Mouse (Mus musculus): ENCODE results near the gene Fpr3.
"Not testable (repeated sequence)": the region's sequence is repeated elsewhere in the genome, so short reads cannot be mapped to it uniquely, and the experiment has no call there.

The Fpr3 gene

DNA sequence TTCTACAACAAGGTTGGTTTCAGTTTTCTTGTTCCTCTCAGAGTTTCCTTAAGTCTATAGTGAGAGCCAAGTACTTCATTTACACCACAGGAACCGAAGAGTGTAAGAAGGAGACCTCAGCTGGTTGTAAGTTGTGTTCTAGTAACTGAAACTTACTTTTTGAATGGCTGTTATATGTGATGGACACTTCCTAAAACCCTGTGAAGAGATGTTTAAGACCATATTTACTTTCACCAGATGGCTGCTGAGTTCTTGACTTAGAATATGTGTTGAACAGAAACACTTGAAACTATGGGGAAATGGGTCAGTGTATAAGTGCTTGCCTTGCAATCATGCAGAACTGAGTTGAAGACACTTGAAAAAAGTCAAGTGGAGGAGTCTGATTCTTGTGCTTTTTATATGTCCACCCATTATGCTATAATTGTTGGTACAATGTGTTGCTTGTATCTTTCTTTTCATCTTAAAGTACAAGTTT is at the start of gene Fpr3, which contains the start of gene Fpr2:
TSS of gene Fpr3 (plus strand) at position 79 of the 475 bp plus-strand sequence.
TSS of gene Fpr2 (plus strand) at position 51 of the 475 bp plus-strand sequence.
- DNase-seq (ENCODE audit: low read depth) = no peak

DNA sequence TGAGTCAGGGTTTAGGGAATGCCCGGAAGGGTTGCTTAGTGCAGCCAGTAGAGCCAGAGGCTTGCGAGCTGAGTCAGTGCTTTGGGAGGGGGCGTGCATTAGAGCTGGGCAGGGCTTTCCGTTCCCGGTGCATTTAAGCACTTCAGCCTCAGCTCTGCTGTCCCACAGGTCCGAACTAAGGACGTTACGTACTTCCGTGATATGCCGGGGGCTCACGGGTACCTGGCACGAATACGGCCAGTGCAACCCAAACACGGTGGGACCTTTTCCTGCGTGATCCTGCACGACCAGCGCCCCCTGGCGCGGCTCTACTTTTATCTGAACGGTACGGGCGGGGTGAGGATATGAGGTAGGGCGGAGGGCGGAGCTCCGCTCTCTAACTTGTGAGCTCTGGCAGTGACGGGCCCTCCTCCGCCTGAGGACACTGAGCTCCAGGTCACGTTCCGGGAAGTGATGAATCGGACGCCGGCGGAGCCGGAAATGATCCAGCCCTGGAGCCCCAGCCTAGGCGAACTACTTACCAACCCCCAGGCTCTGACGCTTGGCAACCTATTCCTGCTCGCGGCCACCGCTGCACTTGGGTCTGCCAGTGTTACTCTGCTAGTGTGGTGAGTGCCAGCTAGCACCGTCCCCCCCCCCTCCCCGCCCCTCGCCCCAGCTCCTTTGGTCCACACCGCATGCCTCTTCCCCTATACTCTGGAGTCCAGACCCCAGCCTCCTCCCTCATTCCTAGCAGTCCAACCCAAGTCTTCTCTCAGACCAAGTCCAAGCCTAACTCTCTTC is 49.5 kb upstream of the Fpr3 start:
- DNase-seq (ENCODE audit: low read depth) = peak; percentile 91

DNA sequence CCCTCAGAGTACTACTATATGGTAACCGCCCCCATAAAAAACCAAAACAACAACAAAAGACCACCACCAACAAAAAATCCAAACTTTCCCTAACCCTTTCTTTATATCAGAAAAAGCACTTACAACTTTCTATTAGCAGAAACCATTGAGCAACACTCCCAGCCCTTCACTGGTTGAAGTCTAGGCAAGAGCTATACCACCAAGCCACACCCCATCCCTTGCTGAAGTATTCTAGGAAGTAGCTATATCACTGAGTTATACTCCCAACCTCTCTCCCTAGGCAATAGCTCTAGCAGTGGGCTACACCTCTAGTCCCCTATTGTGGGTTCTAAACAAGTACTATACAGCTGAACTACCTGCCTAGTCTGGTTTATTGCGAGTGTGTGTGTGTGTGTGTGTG is 48.4 kb upstream of the Fpr3 start:
- DNase-seq (ENCODE audit: low read depth) = no peak

DNA sequence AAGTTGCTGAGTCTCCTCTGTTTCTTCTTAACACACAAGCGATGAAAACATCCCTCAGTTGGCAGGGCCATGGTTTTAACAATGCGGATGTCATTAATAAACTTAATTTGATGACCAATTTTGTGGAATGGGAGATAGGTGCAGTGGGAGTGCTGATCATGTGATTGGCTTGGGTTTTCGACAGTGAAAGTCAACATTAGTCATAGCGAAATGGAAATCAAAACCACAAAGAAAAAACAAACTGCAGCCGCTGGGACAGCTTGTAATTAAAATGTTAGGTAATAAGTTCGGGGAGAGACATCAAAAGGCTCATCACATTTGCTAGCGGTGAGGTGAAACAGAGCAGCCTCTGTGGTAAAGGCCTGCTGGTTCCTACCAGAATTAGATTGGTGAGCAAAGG is 46.9 kb upstream of the Fpr3 start:
- DNase-seq (ENCODE audit: low read depth) = peak; percentile 41

- DNase-seq (ENCODE audit: low read depth) = no peak
Observed at GRCm38 (mm10) chr17:17843534-17844261, 44.0 kb upstream of the Fpr3 start.

DNA sequence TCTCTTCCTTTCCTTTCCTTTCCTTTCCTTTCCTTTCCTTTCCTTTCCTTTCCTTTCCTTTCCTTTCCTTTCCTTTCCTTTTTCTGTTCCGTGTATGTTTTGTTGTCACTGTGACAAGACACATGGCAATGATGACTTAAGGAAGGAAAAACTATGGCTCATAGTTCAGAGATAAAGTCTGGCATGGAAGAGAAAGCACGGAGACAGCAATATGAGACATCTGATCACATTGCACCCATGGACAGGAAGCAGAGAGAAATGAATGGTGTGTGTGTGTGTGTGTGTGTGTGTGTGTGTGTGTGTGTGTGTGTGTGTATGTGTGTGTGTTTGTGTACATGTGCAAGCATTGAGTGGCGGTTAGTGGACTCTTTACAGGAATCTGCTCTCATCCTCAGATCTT is 43.0 kb upstream of the Fpr3 start:
- DNase-seq (ENCODE audit: low read depth) = not testable (repeated sequence)

DNA sequence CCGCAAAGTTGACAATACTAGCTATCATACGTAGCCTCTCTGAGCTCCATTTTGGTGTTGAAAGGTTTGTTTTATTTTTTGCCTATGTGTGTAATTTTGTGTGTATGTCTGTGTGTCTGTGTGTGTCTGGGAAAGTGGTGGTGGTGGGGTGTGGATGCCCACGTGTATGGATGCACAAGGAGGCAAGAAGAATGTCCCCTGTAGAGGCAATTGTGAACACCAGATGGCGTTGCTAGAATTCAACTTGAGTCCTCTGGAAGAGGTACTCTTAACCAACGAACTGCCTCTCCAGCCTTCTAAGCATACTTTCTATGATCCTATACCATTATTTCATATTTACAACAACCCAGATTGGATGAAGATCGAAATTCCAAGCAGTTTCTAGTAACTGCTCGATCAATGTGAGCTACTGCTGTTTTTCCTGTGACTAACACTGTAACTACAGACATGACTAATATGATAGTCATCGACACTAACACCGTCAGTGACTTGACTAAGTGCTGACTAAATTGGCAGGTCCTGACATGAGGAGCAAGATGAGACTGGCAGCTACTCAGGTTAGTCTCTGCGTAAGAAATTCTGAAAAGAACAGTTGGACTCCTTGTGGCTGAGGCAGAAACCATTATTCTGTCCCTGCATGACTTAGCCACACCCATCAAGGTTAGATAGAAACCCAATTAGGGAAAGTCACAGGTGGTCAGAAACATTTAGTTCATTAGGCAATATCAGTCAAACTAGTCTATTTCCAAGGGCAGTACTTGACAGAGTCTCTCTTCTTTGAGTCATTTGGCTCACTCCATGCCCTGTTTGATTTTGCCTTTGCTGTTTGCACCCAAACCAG is 42.2 kb upstream of the Fpr3 start:
- peak; percentile 33 for DNase-seq (ENCODE audit: low read depth)

DNA sequence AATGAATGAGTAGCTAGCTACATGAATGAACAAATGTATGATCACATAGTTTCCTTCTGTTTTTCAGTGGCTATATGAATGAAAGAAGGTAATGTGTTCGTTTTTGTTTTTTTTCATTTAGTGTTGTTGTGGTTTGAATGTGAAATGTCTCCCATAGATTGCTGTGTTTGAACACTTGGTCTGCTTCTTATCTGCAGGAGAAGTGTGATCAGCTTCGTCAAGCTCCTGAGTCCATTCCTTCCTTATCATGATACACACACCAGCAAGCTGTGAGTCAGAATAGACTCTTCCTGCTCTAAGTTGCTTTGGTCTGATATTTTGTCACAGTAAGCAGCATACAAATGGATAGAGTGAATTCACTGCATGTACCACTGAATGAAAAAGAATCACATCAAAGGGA is 38.7 kb upstream of the Fpr3 start:
- no peak for DNase-seq (ENCODE audit: low read depth)

DNA sequence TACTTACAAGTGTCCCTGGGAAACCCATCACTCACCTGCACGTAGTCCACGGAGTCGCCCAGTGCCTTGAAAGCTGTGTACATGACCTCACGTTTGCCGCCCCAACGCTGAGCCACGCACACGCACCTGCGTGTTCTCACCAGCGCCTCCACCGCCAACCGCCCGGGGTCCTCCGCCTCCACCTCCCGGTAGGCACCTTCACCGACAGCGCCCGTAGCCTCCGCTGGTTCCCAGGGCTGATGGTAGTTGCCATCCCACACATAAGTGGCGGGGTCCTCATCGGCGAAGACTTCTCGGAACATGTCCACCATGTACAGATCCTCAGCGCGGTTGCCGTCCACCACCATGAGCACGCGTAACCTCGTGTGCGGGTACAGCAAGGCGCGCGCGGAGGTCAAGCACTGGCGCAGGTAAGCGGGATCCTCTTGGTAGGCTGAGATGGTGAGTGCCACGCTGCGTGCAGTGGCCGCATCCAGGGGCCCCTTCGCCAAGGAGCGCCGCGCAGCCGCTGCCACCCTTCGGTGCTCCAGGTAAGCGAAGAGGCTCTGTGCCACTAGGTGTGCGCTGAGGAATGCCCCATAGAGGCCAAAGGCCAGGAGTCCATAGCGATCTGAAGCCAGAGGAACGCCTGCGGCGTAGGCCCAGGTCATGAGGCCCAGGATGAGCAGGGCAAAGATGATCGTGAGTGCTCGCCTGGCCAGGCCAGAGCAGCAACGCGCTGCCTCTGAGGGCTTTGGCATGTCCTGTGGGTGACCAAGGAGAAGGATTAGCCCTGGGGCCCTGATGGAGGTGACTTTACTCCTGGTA is 37.5 kb upstream of the Fpr3 start:
- DNase-seq (ENCODE audit: low read depth) = no peak

- no peak for DNase-seq (ENCODE audit: low read depth)
Observed at GRCm38 (mm10) chr17:17855064-17855838, 32.4 kb upstream of the Fpr3 start, which contains the start of gene Has1. Has1 (minus strand) TSS chr17:17855205.

GRCm38 (mm10) chr17:17856612-17857011 is 31.0 kb upstream of the Fpr3 start:
- DNase-seq (ENCODE audit: low read depth) = no peak

GRCm38 (mm10) chr17:17857446-17857845 is 30.2 kb upstream of the Fpr3 start:
- DNase-seq (ENCODE audit: low read depth) = no peak

- no peak for DNase-seq (ENCODE audit: low read depth)
Observed at GRCm38 (mm10) chr17:17860110-17860509, 27.5 kb upstream of the Fpr3 start.

GRCm38 (mm10) chr17:17862360-17862759 is 25.3 kb upstream of the Fpr3 start:
- no peak for DNase-seq (ENCODE audit: low read depth)

GRCm38 (mm10) chr17:17865168-17865567 is 22.5 kb upstream of the Fpr3 start:
- DNase-seq (ENCODE audit: low read depth) = no peak

GRCm38 (mm10) chr17:17866801-17867469 is 20.7 kb upstream of the Fpr3 start:
- no peak for DNase-seq (ENCODE audit: low read depth)

GRCm38 (mm10) chr17:17870892-17871550 is 16.6 kb upstream of the Fpr3 start:
- DNase-seq (ENCODE audit: low read depth) = no peak

GRCm38 (mm10) chr17:17871697-17872096 is 16.0 kb upstream of the Fpr3 start:
- no peak for DNase-seq (ENCODE audit: low read depth)

DNA sequence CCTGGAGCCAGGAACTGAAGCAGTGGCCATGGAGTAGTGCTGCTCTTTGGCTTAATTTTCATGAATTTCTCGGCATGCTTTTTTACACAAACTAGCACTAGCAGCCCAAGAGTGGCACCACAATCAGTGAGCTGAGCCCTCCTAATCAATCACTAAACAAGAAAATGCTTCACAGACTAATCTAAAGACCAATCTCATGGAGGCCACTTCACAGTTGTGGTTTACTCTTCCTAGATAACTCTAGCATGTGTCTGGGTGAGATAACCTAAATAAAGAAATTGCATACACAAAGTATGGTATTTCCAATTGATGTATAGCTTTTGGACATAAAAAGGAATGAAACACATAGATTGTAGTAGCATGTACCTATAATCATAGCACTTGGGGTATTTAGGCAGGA is 8.3 kb upstream of the Fpr3 start:
- no peak for DNase-seq (ENCODE audit: low read depth)

Measured in fibroblast of lung, adult 2 months (primary cell).